Mouse (Mus musculus) forebrain, embryonic 16.5 days (tissue): Measurements from ENCODE around the gene Kank1. TPM values are rescaled to one million over a fixed set of nuclear protein-coding genes. Genes with fewer than 3 reads are reported as not detected.

Source experiments
- ATAC-seq: fragments of 200-750 bp; cut with Nextera tagmentation; 2 replicates; pipeline ENCODE4 v1.8.0; 2017; ENCODE audit warnings: mild to moderate bottlenecking, moderate library complexity
- H3K27ac ChIP-seq: fragments of 300-500 bp; sonication (generic); 2 replicates; pipeline ENCODE4 v1.5.1; 2014; ENCODE audit warnings: low read length, control low read depth
- H3K27me3 ChIP-seq: fragments of 300-500 bp; sonication (generic); replicated peaks from 2 replicates; pipeline ENCODE4 v1.6.1; 2014; ENCODE audit warnings: low read length; ENCODE audit not compliant: control insufficient read depth, insufficient read depth
- H3K36me3 ChIP-seq: fragments of 300-500 bp; sonication (generic); 2 replicates; pipeline ENCODE4 v1.6.1; 2014; ENCODE audit not compliant: control insufficient read depth, insufficient read depth
- H3K4me1 ChIP-seq: fragments of 300-500 bp; sonication (generic); replicated peaks from 2 replicates; pipeline ENCODE4 v1.6.1; 2014; ENCODE audit warnings: low read length; ENCODE audit not compliant: control insufficient read depth, insufficient read depth
- H3K4me2 ChIP-seq: fragments of 300-500 bp; sonication (generic); 2 replicates; pipeline ENCODE4 v1.6.1; 2014; ENCODE audit warnings: mild to moderate bottlenecking, low read length, control low read depth
- H3K4me3 ChIP-seq: fragments of 300-500 bp; sonication (generic); replicated peaks from 2 replicates; pipeline ENCODE4 v1.5.1; 2014; ENCODE audit warnings: mild to moderate bottlenecking, low read length, control low read depth
- H3K9ac ChIP-seq: fragments of 300-500 bp; sonication (generic); replicated peaks from 2 replicates; pipeline ENCODE4 v1.6.1; 2014; ENCODE audit warnings: low read depth, low read length, control low read depth
- H3K9me3 ChIP-seq: fragments of 300-500 bp; sonication (generic); 2 replicates; pipeline ENCODE4 v1.6.1; 2016; ENCODE audit warnings: low read length; ENCODE audit not compliant: control insufficient read depth
- WGBS: fragments of 180-500 bp; shearing (Covaris S2); extraction: QIAGEN DNeasy Blood & Tissue Kit; methylation state at CpG from one replicate; pipeline ENCODE4 v1.1.7; 2014; 5-methylcytosine and 5-hydroxymethylcytosine counted together
- polyA plus RNA-seq: library from polyadenylated mRNA; unstranded; fragments of >200 nt; fragmentation: Nextera tagmentation; extraction: Ambion mirVana; gene quantifications from 2 replicates; pipeline ENCODE4 v1.2.1, GENCODE M21; 2015

Kank1 gene
- polyA plus RNA-seq, 1 experiment from 2014 or later: 4.8 TPM

DNA sequence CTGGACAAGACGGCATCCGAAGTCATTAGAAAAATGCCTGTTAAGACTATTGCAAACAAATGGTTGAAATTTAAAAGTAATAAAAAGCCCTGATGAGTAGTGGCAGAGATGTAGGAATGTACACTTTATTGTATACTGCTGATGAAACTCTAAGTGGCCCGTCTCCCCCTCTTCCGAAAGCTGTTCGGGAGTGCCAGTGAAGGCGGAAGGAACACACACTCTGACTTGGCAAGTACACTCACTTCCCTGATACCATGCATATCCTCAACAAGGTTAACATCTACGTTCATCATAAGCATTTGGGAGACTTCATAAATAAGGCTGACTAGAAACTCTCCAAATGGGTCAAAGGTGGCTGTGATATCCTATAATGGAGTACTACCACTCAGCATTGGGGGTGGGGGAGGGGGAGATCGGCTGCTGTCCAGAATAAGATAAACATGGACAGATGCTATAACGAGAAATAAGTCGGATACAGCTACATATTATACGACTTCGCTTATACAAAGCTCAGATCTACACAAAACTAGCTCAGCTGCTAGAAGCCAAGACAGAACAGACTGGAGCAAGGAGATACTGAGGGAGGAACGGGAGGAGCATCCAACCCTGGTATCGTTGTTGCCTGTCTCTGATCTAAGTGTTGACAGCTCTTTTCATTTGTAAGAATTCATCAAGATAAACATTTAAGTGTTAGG, 11.2 kb downstream of the Kank1 start:
- H3K36me3 ChIP-seq: no peaks in the 10 kb centered on the region
- H3K4me2 ChIP-seq: no peak overlapping the region
- H3K27ac ChIP-seq: no peak overlapping the region
- no peak overlapping the region for H3K9ac ChIP-seq
- H3K4me1 ChIP-seq: no peaks in the 10 kb centered on the region
- ATAC-seq: no peak
- no peaks in the 10 kb centered on the region for H3K9me3 ChIP-seq
- WGBS: 84% methylated on average over 14 of the region's 14 CpGs
- H3K4me3 ChIP-seq: no peak overlapping the region
- H3K27me3 ChIP-seq: no peaks in the 10 kb centered on the region

DNA sequence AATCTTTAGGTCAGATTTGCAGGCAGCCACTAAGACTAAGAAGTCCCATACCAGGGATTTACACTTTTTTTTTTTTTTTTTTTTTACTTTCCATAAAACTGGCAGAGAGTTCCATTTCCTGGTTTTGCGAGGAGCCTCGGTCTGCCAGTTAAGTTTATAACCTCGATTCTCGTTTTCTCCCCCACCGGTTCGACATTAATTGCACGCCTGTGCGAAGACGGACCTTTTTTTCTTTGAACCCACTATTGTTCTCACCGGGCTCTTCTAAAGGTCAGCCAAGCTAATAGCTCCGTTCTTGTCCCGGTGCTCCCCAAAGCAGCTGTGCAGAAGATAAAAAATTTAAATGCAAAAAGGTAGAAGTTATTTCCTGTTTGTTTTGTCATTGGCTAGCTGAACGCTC, 12.5 kb downstream of the Kank1 start:
- no peak for ATAC-seq
- 19% methylated on average over 13 of the region's 13 CpGs for WGBS
- Histone ChIP-seq H3K9me3 (no peaks in the 10 kb centered on the region), H3K4me2 (no peak overlapping the region), H3K4me3 (no peak overlapping the region), H3K4me1 (no peaks in the 10 kb centered on the region), H3K36me3 (no peaks in the 10 kb centered on the region), H3K27ac (no peak overlapping the region), H3K9ac (no peak overlapping the region), H3K27me3 (no peaks in the 10 kb centered on the region)

DNA sequence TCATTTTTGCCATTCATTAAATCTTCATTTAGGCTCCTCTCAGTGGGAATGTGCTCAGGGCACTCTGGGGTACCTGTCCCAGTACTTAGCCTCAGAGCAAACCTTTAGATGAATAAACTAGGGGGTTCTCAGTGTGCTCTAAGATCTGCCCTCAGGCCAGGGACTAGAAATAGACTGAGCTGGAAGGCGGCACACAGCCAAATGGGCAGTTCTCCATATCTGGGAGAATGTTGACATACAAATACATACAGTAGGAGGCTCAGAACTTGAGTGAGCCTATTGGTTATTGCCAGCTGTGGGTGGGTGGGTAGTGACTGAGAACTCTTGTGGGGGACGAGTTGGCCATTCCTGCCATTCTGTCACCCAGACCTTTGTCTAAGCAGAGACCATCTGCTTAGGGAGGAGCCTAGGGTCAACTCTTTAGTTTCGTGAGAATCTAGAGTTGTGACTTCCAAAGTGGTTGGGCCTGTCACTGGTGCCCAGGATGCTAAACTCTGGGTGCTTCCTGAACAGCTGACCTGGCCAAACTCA, 14.9 kb downstream of the Kank1 start:
- no peak overlapping the region for H3K27ac ChIP-seq
- no peaks in the 10 kb centered on the region for H3K27me3 ChIP-seq
- H3K9ac ChIP-seq: no peak overlapping the region
- H3K4me1 ChIP-seq: no peaks in the 10 kb centered on the region
- H3K9me3 ChIP-seq: no peaks in the 10 kb centered on the region
- 82% methylated on average over 3 of the region's 3 CpGs for WGBS
- H3K4me3 ChIP-seq: no peak overlapping the region
- H3K4me2 ChIP-seq: no peak overlapping the region
- no peaks in the 10 kb centered on the region for H3K36me3 ChIP-seq
- no peak for ATAC-seq

DNA sequence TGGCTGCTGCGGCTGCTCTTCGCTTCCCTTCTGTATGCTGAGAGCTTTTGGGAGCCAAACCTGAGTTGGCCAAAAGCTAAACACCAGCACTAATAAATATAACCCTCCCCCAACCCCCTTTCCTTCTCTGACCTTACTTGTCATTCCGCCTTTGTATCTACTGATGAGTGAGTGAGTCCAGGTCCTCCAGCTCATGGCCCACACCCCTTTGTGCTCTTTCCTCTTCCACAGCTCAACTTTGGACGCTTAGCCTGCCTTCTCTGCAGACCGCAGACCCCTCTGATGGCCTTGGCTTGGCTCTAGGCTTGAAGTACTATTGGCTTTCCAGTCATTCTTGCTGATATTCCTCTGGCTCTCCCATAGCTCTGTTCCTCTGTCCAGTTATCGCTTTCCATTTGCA, 16.4 kb downstream of the Kank1 start:
- Histone ChIP-seq H3K27ac (no peak overlapping the region), H3K9ac (no peak overlapping the region), H3K27me3 (no peaks in the 10 kb centered on the region), H3K36me3 (no peaks in the 10 kb centered on the region), H3K4me2 (no peak overlapping the region), H3K9me3 (no peaks in the 10 kb centered on the region), H3K4me1 (no peaks in the 10 kb centered on the region), H3K4me3 (no peak overlapping the region)
- WGBS: 98% methylated on average over 6 of the region's 6 CpGs
- ATAC-seq: no peak

DNA sequence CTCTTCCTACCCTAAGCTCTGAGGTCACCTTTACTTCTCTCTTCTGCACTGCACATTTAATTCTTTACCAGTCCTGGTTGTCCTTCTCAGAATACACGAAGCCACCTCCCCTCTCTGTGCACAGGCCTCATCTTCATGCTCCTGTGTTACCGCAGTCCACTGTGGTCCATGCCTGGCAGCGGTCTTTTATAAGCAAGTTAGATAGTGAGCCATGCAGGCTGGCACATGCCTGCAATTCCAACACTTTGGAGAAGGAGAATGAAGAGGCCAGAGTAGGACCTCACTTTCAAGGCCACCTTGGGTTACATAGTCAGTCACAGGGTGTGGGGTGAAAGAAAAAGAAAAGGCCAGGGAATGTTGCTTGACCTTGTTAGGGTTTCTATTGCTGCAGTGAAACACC, 16.9 kb downstream of the Kank1 start:
- H3K36me3 ChIP-seq: no peaks in the 10 kb centered on the region
- H3K4me2 ChIP-seq: no peak overlapping the region
- H3K4me1 ChIP-seq: no peaks in the 10 kb centered on the region
- 95% methylated on average over 3 of the region's 3 CpGs for WGBS
- H3K27ac ChIP-seq: no peak overlapping the region
- no peak for ATAC-seq
- no peak overlapping the region for H3K4me3 ChIP-seq
- no peaks in the 10 kb centered on the region for H3K9me3 ChIP-seq
- H3K27me3 ChIP-seq: no peaks in the 10 kb centered on the region
- H3K9ac ChIP-seq: no peak overlapping the region

DNA sequence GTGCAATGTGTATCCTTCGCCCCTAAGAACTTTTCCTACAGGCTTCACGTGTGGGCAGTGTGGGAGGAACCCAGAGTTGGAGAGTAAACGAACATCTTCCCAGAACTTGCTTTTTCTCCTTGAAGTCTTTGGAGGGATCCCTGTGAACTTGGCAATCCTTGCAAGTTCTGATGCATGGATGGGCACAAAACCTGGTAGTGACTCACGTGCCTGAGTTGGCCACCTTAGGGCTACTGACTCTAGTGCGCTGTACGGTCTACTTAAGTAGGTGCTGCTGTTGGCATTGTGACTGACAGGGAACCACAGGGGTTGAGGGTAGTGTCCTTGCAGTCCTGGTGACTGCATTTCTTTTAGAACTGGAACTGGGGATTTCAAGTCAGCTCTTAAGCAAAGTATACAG, 21.5 kb downstream of the Kank1 start:
- H3K36me3 ChIP-seq: no peaks in the 10 kb centered on the region
- no peak for ATAC-seq
- no peak overlapping the region for H3K9ac ChIP-seq
- H3K27me3 ChIP-seq: no peaks in the 10 kb centered on the region
- H3K4me3 ChIP-seq: no peak overlapping the region
- no peaks in the 10 kb centered on the region for H3K4me1 ChIP-seq
- H3K27ac ChIP-seq: no peak overlapping the region
- no peaks in the 10 kb centered on the region for H3K9me3 ChIP-seq
- no peak overlapping the region for H3K4me2 ChIP-seq
- 83% methylated on average over 6 of the region's 6 CpGs for WGBS

DNA sequence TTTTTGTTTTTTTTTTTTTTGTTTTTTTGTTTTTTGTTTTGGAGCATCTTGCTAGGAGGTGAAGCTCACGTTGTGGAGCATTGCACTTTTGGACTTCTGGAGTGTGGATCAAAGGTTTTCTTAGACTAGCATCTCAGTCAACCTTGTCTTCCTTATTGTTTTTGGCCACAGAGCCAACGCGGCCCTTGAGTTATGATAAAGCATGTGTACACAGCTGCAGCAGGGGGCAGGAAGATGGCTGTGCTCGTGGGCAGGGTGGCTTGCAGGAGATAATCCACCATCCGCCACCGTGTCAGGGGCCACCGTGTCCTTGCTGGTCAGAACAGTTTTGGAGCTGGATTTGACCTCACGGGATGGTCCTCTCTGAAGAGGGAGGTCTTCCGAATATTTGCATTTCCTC, 29.4 kb downstream of the Kank1 start:
- ATAC-seq: no peak
- H3K9ac ChIP-seq: no peak overlapping the region
- no peaks in the 10 kb centered on the region; the same call in 1 of the 2 replicates for H3K4me1 ChIP-seq
- H3K27me3 ChIP-seq: peaks cover 4% of the 10 kb centered on the region; the same call in 1 of the 2 replicates
- H3K36me3 ChIP-seq: no peaks in the 10 kb centered on the region
- peaks cover 3% of the 10 kb centered on the region; the same call in 1 of the 2 replicates for H3K9me3 ChIP-seq
- H3K27ac ChIP-seq: no peak overlapping the region
- H3K4me2 ChIP-seq: no peak overlapping the region
- no peak overlapping the region for H3K4me3 ChIP-seq
- WGBS: 56% methylated on average over 9 of the region's 9 CpGs

DNA sequence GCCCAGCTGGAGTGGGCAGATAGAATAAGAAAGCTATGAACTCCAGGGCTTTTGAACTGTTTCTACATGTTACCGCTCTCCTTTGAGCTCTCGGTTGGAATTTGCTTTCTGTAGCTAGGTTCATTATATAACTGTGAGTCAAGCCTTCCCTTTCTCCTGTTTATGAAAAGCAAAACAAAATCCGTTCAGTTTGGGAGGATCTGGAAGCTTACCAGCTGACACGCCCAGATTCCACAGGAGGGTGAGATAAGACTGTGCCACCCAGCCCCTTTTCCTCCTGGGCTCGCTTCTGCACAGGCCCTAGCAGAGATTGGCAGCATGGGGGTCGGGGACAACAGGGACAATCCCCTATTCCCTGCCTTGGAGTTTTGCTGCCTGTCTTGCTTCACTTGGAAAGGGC, 30.5 kb downstream of the Kank1 start:
- Histone ChIP-seq H3K27me3 (peaks cover 4% of the 10 kb centered on the region; the same call in 1 of the 2 replicates), H3K9me3 (peaks cover 3% of the 10 kb centered on the region; the same call in 1 of the 2 replicates), H3K4me2 (no peak overlapping the region), H3K4me1 (no peaks in the 10 kb centered on the region; the same call in 1 of the 2 replicates), H3K36me3 (no peaks in the 10 kb centered on the region), H3K9ac (no peak overlapping the region), H3K4me3 (no peak overlapping the region), H3K27ac (no peak overlapping the region)
- no peak for ATAC-seq
- WGBS: 20% methylated on average over 6 of the region's 6 CpGs

DNA sequence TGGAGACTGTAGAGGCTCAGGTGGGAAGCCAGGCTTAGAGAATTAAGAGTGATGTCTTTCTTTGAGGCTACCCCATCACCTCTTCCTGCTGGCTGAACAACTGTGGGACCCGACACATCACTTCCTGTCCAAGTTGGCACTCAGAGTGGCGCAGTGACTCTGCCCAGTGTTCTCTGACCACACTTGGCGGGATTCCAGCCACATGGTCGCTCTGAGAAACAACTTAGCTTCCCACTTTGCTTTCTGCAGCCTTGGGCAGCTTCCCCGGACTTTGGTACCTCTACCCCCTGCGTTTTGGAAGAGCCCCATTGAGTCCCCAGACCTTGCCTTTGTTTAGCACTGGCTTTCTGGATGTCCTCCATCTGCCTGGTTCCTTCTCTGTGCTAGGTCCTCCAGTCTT, 31.8 kb downstream of the Kank1 start:
- no peak overlapping the region for H3K4me2 ChIP-seq
- no peak overlapping the region for H3K9ac ChIP-seq
- no peaks in the 10 kb centered on the region; the same call in 1 of the 2 replicates for H3K4me1 ChIP-seq
- no peak overlapping the region for H3K27ac ChIP-seq
- peaks cover 4% of the 10 kb centered on the region; the same call in 1 of the 2 replicates for H3K27me3 ChIP-seq
- H3K4me3 ChIP-seq: no peak overlapping the region
- no peak for ATAC-seq
- H3K9me3 ChIP-seq: peaks cover 3% of the 10 kb centered on the region; the same call in 1 of the 2 replicates
- 82% methylated on average over 6 of the region's 6 CpGs for WGBS
- H3K36me3 ChIP-seq: no peaks in the 10 kb centered on the region
